Mouse (Mus musculus): Measurements from ENCODE around the gene Dtx3. TPM values are rescaled to one million over a fixed set of nuclear protein-coding genes. Genes with fewer than 3 reads are reported as not detected.

The Dtx3 gene
- total and polyA plus RNA-seq, 3 experiments = 23.7 to 102 (median 24.2) TPM

DNA sequence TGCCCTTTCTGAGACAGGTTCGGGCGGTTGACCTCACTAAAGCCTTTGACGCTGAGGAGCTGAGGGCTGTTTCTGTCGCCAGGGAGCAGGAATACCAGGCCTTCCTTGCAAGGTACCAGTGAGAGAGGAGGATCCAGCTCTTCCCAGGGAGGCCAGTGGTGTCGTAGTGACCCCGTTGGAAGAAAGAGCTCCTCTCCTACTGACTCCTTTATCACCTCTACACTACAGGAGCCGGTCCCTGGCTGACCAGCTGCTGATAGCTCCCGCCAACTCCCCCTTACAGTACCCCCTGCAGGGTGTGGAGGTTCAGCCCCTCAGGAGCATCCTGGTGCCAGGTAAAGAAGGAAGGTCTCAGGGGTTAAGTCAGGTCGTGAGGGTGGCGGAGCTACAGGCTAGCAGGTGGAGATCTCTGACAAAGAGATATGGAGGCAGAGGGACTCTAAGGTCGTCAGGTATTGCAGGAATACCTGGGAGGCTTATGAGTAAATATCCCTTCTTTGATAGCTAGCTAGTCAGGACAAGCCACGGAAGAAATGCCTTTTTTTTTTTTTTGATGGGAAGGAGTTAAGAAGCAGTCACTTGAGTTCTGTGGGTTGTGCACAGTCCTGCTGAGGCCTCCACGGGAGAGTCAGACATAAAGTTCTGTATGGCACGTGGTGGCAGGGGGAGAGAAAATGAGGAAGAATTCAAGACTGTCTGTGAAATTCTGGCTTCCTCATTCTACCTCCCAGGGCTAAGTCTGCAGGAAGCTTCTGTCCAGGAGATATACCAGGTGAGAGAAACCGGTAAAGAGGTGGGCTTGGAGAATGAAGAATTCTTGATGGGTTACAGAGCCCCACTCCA lies 28.5 kb downstream of the Dtx3 start:
- Histone ChIP-seq H3K27ac (no peak overlapping the region), H3K27me3 (ENCODE audit: control insufficient read depth, insufficient read depth, low read length) (peaks cover 7% of the 10 kb centered on the region; the same call in 1 of the 2 replicates), H3K79me2 (replicated peaks; ENCODE audit: control insufficient read depth, insufficient read depth, low read length) (no peaks in the 10 kb centered on the region), H3K4me3 (no peak overlapping the region), H3K9ac (ENCODE audit: low read depth, low read length) (no peak overlapping the region), H3K36me3 (ENCODE audit: control insufficient read depth, insufficient read depth, low read length) (no peaks in the 10 kb centered on the region), H3K4me1 (ENCODE audit: control insufficient read depth, insufficient read depth, low read length) (peaks cover 3% of the 10 kb centered on the region; the same call in 1 of the 2 replicates)
- intact Hi-C loops (cut with DNase I) = no loop called here
- no peak for TF ChIP-seq CTCF (IDR thresholded peaks at IDR 0.05)
- no peak for TF ChIP-seq EP300 (IDR thresholded peaks at IDR 0.05; ENCODE audit: insufficient read depth, low read depth, low read length)
- no peak for TF ChIP-seq POLR2A (IDR thresholded peaks at IDR 0.05; ENCODE audit: insufficient read depth, low read depth, low read length)
- no peak for DNase-seq
- 46% methylated on average over 15 of the region's 15 CpGs for WGBS

DNA sequence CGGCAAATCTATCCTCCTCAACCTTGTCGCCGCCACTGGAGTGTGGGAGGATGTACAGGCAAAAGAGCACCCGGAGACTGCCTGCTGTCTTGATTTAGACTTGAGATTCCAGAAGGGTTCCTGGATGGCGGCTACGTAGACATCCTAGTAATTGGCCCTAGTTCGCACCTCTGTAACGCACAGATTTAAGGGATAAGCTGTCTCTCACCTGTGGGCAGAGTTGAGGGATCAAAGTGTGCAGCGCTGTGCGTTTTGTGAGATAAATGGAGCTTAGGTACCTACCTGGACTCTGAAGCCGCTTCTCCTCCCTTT lies 29.2 kb downstream of the Dtx3 start:
- peak overlapping the region; percentile 62 for H3K4me3 ChIP-seq
- peaks cover 7% of the 10 kb centered on the region; the same call in 1 of the 2 replicates for H3K27me3 ChIP-seq (ENCODE audit: control insufficient read depth, insufficient read depth, low read length)
- H3K27ac ChIP-seq = no peak overlapping the region
- 14% methylated on average over 11 of the region's 11 CpGs for WGBS
- intact Hi-C loops (cut with DNase I) = no loop called here
- H3K9ac ChIP-seq (ENCODE audit: low read depth, low read length) = no peak overlapping the region
- no peak for DNase-seq
- no peak for TF ChIP-seq CTCF (IDR thresholded peaks at IDR 0.05)
- no peak for TF ChIP-seq EP300 (IDR thresholded peaks at IDR 0.05; ENCODE audit: insufficient read depth, low read depth, low read length)
- TF ChIP-seq POLR2A (IDR thresholded peaks at IDR 0.05; ENCODE audit: insufficient read depth, low read depth, low read length) = no peak
- H3K79me2 ChIP-seq (replicated peaks; ENCODE audit: control insufficient read depth, insufficient read depth, low read length) = no peaks in the 10 kb centered on the region
- no peaks in the 10 kb centered on the region for H3K36me3 ChIP-seq (ENCODE audit: control insufficient read depth, insufficient read depth, low read length)
- peaks cover 3% of the 10 kb centered on the region; the same call in 1 of the 2 replicates for H3K4me1 ChIP-seq (ENCODE audit: control insufficient read depth, insufficient read depth, low read length)

DNA sequence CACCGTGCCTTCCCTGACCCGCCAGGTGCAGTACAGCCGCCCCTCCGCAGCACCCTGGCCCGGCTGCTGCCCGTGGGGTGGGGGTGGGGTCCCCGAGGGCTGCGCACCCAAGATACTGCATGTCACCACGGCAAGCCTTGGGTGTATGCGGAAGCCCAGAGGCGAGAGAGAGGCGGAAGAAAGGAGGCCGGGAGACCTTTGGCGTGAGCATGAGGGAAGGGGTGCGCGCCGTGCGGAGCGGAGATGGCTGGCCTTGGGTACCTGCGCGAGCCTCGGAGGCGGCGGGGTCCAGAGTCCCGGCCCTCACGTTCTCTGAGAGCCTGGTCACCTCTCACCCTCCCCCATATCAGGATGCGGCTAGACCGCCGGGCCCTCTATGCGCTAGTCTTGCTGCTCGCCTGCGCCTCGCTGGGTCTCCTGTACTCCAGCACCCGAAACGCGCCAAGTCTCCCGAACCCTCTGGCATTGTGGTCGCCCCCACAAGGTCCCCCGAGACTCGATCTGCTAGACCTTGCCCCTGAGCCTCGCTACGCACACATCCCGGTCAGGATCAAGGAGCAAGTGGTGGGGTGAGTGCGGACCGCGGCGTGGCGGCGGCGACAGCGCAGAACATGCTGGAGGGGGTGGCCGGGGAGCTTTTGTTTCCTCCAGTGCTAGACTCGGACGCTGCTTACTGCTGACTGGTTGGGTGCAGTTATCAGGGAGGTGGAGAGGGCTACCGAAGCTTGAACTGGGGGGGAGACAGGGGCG lies 29.7 kb downstream of the Dtx3 start:
- intact Hi-C loops (cut with DNase I) = loop anchor here (1.0 to 2.0 kb wide), 2 partner anchors 43 to 63 kb away; no protein-coding TSS in a partner anchor
- DNase-seq = peak; percentile 66 to 68
- peaks cover 3% of the 10 kb centered on the region; the same call in 1 of the 2 replicates for H3K4me1 ChIP-seq (ENCODE audit: control insufficient read depth, insufficient read depth, low read length)
- H3K27me3 ChIP-seq (ENCODE audit: control insufficient read depth, insufficient read depth, low read length) = peaks cover 7% of the 10 kb centered on the region; the same call in 1 of the 2 replicates
- H3K79me2 ChIP-seq (replicated peaks; ENCODE audit: control insufficient read depth, insufficient read depth, low read length) = no peaks in the 10 kb centered on the region
- peak overlapping the region; percentile 62 for H3K4me3 ChIP-seq
- no peak for TF ChIP-seq POLR2A (IDR thresholded peaks at IDR 0.05; ENCODE audit: insufficient read depth, low read depth, low read length)
- no peak for TF ChIP-seq EP300 (IDR thresholded peaks at IDR 0.05; ENCODE audit: insufficient read depth, low read depth, low read length)
- TF ChIP-seq CTCF (IDR thresholded peaks at IDR 0.05) = no peak
- under 1% methylated on average over 56 of the region's 56 CpGs for WGBS
- peak overlapping the region; percentile 76 for H3K9ac ChIP-seq (ENCODE audit: low read depth, low read length)
- peak overlapping the region; percentile 62; the same call in 1 of the 2 replicates for H3K27ac ChIP-seq
- no peaks in the 10 kb centered on the region for H3K36me3 ChIP-seq (ENCODE audit: control insufficient read depth, insufficient read depth, low read length)

DNA sequence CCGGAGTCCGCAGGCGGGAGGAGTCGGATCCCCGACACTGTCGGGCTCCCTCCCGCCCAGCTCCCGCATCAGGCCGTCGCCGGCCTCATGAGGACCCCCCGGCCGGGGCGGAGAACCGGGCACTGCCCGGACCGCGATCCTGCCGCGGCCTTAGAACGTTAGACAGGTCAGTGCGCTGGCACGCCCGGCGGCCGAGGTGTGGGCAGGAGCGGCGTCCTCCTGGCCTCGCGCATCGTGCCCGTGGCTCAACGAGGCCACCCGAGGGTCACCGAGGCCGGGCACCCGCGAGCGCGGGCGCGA lies 30.2 kb downstream of the Dtx3 start:
- Histone ChIP-seq H3K4me3 (peak overlapping the region; percentile 62), H3K36me3 (ENCODE audit: control insufficient read depth, insufficient read depth, low read length) (no peaks in the 10 kb centered on the region), H3K9ac (ENCODE audit: low read depth, low read length) (peak overlapping the region; percentile 76), H3K27me3 (ENCODE audit: control insufficient read depth, insufficient read depth, low read length) (peaks cover 7% of the 10 kb centered on the region; the same call in 1 of the 2 replicates), H3K79me2 (replicated peaks; ENCODE audit: control insufficient read depth, insufficient read depth, low read length) (no peaks in the 10 kb centered on the region), H3K4me1 (ENCODE audit: control insufficient read depth, insufficient read depth, low read length) (peaks cover 3% of the 10 kb centered on the region; the same call in 1 of the 2 replicates), H3K27ac (peak overlapping the region; percentile 62)
- under 1% methylated on average over 42 of the region's 42 CpGs for WGBS
- TF ChIP-seq EP300 (IDR thresholded peaks at IDR 0.05; ENCODE audit: insufficient read depth, low read depth, low read length) = no peak
- no peak for TF ChIP-seq POLR2A (IDR thresholded peaks at IDR 0.05; ENCODE audit: insufficient read depth, low read depth, low read length)
- no peak for TF ChIP-seq CTCF (IDR thresholded peaks at IDR 0.05)
- intact Hi-C loops (cut with DNase I) = loop anchor here (1.0 to 2.0 kb wide), 2 partner anchors 43 to 64 kb away; no protein-coding TSS in a partner anchor
- DNase-seq = no peak

DNA sequence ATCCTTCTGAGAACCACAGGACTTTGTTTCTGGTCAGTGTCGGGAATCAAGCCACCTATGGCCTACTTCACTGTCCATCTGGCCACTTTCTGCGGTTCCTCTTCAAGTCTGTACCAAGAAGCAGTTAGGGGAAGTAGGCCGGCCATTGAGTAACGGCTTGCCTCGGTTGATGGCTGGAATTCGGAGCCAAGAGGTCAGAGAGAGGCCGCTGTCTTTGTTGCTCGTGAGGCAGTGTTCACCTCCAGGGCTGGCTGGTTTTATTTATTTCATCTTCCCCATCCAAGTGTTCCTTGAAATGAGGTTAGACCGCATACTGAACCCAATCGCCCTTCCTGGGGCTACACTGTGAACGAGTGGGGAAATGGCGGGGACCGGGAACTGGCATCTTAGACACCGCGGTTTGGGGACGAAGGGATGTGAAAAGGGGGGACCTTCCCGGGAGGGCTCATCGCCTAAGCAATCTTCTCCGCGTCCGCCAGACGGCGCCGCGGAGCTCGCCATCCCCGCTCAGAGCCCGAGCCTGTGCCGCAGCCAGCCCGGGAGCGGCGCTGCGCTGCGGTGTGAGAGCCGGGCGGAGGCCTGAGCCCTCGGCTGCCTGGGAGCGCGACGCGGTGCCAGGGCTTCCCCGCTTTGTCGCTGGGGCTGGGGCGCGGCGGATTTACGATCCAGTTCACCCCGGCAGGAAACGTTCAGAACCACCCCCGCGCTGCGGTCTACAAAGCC lies 30.7 kb downstream of the Dtx3 start, which contains the start of gene B4galnt1:
B4galnt1 (plus strand) TSS at position 595 of the 723 bp plus-strand sequence.
- peak within 1 kb of the TSS; percentile 76 for H3K9ac ChIP-seq (ENCODE audit: low read depth, low read length)
- peak; percentile 84 for DNase-seq
- no peaks in the 10 kb centered on the region for H3K79me2 ChIP-seq (replicated peaks; ENCODE audit: control insufficient read depth, insufficient read depth, low read length)
- peak within 1 kb of the TSS; percentile 62 for H3K4me3 ChIP-seq
- H3K4me1 ChIP-seq (ENCODE audit: control insufficient read depth, insufficient read depth, low read length) = peaks cover 3% of the 10 kb centered on the region; the same call in 1 of the 2 replicates
- TF ChIP-seq EP300 (IDR thresholded peaks at IDR 0.05; ENCODE audit: insufficient read depth, low read depth, low read length) = no peak
- TF ChIP-seq POLR2A (IDR thresholded peaks at IDR 0.05; ENCODE audit: insufficient read depth, low read depth, low read length) = no peak
- no peak; the same call in 1 of the 2 replicates for TF ChIP-seq CTCF (IDR thresholded peaks at IDR 0.05)
- 4% methylated on average over 52 of the region's 52 CpGs for WGBS
- H3K27me3 ChIP-seq (ENCODE audit: control insufficient read depth, insufficient read depth, low read length) = peaks cover 7% of the 10 kb centered on the region; the same call in 1 of the 2 replicates
- peak within 1 kb of the TSS; percentile 62 for H3K27ac ChIP-seq
- intact Hi-C loops (cut with DNase I) = loop anchor here (1.0 to 2.0 kb wide), 2 partner anchors 42 to 65 kb away; no protein-coding TSS in a partner anchor
- no peaks in the 10 kb centered on the region for H3K36me3 ChIP-seq (ENCODE audit: control insufficient read depth, insufficient read depth, low read length)
